Mouse (Mus musculus) forebrain, embryonic 12.5 days (tissue): ENCODE measurements at regions not wholly inside any gene's neighbourhood (a gene's known extent, or its start where the extent isn't known, plus 50 kb on each side); places are given as distances from the start of the nearest gene placed in this dataset.
A peak's percentile ranks its signal among the peaks of the same experiment; 100 is the strongest.

Experiments used
- ATAC-seq: fragments of 200-750 bp; cut with Nextera tagmentation; 2 replicates; pipeline ENCODE4 v1.8.0; 2017; ENCODE audit warnings: moderate TSS enrichment; ENCODE audit not compliant: low FRiP score
- H3K27ac ChIP-seq: fragments of 300-500 bp; sonication (generic); 2 replicates; pipeline ENCODE4 v1.5.1; 2016; ENCODE audit warnings: mild to moderate bottlenecking
- H3K27me3 ChIP-seq: fragments of 300-500 bp; sonication (generic); 2 replicates; pipeline ENCODE4 v1.6.1; 2016; ENCODE audit warnings: mild to moderate bottlenecking
- H3K36me3 ChIP-seq: fragments of 300-500 bp; sonication (generic); replicated peaks from 2 replicates; pipeline ENCODE4 v1.6.1; 2016; ENCODE audit warnings: mild to moderate bottlenecking
- H3K4me1 ChIP-seq: fragments of 300-500 bp; sonication (generic); 2 replicates; pipeline ENCODE4 v1.6.1; 2016
- H3K4me2 ChIP-seq: fragments of 300-500 bp; sonication (generic); 2 replicates; pipeline ENCODE4 v1.6.1; 2016; ENCODE audit warnings: mild to moderate bottlenecking, moderate library complexity
- H3K4me3 ChIP-seq: fragments of 300-500 bp; sonication (generic); replicated peaks from 2 replicates; pipeline ENCODE4 v1.5.1; 2016; ENCODE audit warnings: mild to moderate bottlenecking
- H3K9ac ChIP-seq: fragments of 300-500 bp; sonication (generic); 2 replicates; pipeline ENCODE4 v1.6.1; 2016; ENCODE audit warnings: mild to moderate bottlenecking
- H3K9me3 ChIP-seq: fragments of 300-500 bp; sonication (generic); 2 replicates; pipeline ENCODE4 v1.6.1; 2016
- WGBS: fragments of 180-500 bp; shearing (Covaris S2); methylation state at CpG from one replicate; pipeline ENCODE4 v1.1.7; 2016; 5-methylcytosine and 5-hydroxymethylcytosine counted together

DNA sequence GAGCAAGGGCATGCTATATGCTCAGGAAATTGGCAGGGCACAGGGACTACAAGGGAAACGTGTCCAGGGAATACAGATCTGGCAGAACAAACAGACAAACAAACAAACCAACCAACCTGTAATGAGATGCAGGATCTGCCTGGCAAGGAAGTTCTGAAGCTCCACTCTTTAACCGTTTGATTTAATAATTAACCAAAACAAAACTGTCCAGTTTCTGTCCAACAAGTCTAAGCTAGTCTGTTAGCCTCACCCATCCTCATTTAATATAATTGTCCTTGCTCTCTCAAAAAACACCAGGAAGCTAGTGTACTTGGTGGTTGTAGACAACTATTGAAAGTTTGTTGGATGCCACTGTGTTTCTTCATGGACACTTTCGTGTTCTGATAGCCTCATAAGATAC, 2598.4 kb upstream of the Gm7489 start:
- Histone ChIP-seq H3K9me3 (no peaks in the 10 kb centered on the region), H3K36me3 (no peaks in the 10 kb centered on the region), H3K27ac (no peak overlapping the region), H3K4me1 (0 out of 2 replicates have a peak, but pooled peaks cover 4% of the 10 kb centered on the region), H3K9ac (no peak overlapping the region), H3K4me3 (no peak overlapping the region), H3K27me3 (no peaks in the 10 kb centered on the region), H3K4me2 (no peak overlapping the region)
- no peak for ATAC-seq
- WGBS: 79% methylated on average over 3 of the region's 3 CpGs

- H3K9ac ChIP-seq: no peak overlapping the region
- no peak overlapping the region for H3K4me3 ChIP-seq
- H3K9me3 ChIP-seq: no peaks in the 10 kb centered on the region
- no peaks in the 10 kb centered on the region for H3K36me3 ChIP-seq
- no peak for ATAC-seq
- H3K4me1 ChIP-seq: 0 out of 2 replicates have a peak, but pooled peaks cover 4% of the 10 kb centered on the region
- peak overlapping the region; percentile 26 for H3K4me2 ChIP-seq
- no peaks in the 10 kb centered on the region for H3K27me3 ChIP-seq
- H3K27ac ChIP-seq: no peak overlapping the region
- 12% methylated on average over 9 of the region's 9 CpGs for WGBS
Observed at GRCm38 (mm10) chr15:51288911-51289432, 2595.7 kb upstream of the Gm7489 start.

DNA sequence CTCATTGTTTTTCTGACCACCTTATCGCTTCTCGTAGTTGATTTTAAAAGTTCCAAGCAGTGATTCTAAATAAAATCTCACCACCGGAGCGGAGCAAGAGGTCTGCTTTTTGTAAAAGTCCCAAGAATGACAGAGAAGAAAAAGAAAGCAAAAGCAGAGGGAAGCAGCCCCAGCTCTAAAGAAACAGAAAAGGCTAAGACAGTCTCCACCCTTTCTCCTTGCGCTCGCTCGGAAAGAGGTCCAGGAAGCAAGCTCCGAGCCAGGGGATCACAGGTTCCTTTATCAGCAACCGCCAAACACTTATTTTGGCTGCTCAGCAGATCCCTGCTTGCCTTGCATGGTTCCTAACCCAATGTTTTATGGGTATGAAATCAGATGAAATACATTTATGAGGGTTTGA, 2594.8 kb upstream of the Gm7489 start:
- 74% methylated on average over 9 of the region's 9 CpGs for WGBS
- ATAC-seq: no peak
- no peaks in the 10 kb centered on the region for H3K27me3 ChIP-seq
- no peak overlapping the region for H3K9ac ChIP-seq
- no peaks in the 10 kb centered on the region for H3K9me3 ChIP-seq
- H3K4me2 ChIP-seq: no peak overlapping the region
- no peak overlapping the region for H3K4me3 ChIP-seq
- 0 out of 2 replicates have a peak, but pooled peaks cover 4% of the 10 kb centered on the region for H3K4me1 ChIP-seq
- no peak overlapping the region for H3K27ac ChIP-seq
- no peaks in the 10 kb centered on the region for H3K36me3 ChIP-seq

DNA sequence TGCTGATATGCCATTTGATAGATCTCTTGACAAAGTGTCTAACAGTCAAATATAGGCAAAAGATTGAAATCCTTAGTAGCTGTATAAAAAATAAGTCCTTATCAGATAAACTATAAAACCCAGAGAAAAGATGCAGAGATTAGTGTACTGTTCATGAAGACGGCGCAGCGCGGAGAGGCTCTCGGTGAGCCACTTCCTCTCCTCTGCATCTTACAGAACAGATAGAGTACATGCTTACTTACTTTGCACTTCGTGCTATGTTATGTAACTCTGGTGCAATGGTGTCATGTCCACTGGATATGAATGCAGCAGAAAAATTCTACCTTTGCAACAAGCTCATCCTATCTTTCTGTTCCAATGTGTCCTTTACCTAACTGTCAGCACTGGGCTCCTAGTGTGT, 2593.5 kb upstream of the Gm7489 start:
- H3K4me3 ChIP-seq: no peak overlapping the region
- H3K4me2 ChIP-seq: no peak overlapping the region
- no peak overlapping the region for H3K27ac ChIP-seq
- no peak overlapping the region for H3K9ac ChIP-seq
- no peak for ATAC-seq
- H3K36me3 ChIP-seq: no peaks in the 10 kb centered on the region
- H3K9me3 ChIP-seq: no peaks in the 10 kb centered on the region
- H3K27me3 ChIP-seq: no peaks in the 10 kb centered on the region
- 0 out of 2 replicates have a peak, but pooled peaks cover 4% of the 10 kb centered on the region for H3K4me1 ChIP-seq
- WGBS: 93% methylated on average over 6 of the region's 6 CpGs

DNA sequence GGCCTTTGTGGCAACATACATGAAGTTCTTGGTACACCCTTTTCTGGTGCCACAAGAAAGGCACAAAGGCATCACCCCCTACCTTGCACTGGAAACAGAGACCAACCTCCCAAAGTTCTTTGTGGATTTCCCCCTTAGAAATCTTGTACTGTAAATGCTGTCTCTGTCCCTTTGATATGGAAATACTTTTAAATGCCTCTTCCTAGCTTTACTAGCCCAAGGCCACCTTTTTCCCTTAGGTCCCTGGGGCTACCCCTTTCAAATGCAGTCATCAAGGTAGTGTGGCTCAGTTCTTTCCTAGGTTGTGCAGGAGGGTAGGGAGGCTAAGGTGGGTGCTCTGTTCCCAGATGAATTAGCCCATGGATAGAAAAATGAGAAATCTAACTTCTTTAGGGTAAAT, 2587.9 kb upstream of the Gm7489 start:
- no peaks in the 10 kb centered on the region for H3K4me1 ChIP-seq
- no peaks in the 10 kb centered on the region for H3K36me3 ChIP-seq
- H3K27me3 ChIP-seq: no peaks in the 10 kb centered on the region
- no peak overlapping the region for H3K4me2 ChIP-seq
- H3K9me3 ChIP-seq: no peaks in the 10 kb centered on the region
- no peak overlapping the region for H3K4me3 ChIP-seq
- ATAC-seq: no peak
- no peak overlapping the region for H3K9ac ChIP-seq
- no peak overlapping the region for H3K27ac ChIP-seq

GRCm38 (mm10) chr15:51318072-51318471, 2566.6 kb upstream of the Gm7489 start:
- no peak overlapping the region for H3K4me2 ChIP-seq
- H3K4me3 ChIP-seq: no peak overlapping the region
- no peaks in the 10 kb centered on the region for H3K27me3 ChIP-seq
- no peak for ATAC-seq
- H3K9me3 ChIP-seq: no peaks in the 10 kb centered on the region
- 76% methylated on average over 1 of the region's 1 CpGs for WGBS
- H3K36me3 ChIP-seq: no peaks in the 10 kb centered on the region
- H3K9ac ChIP-seq: no peak overlapping the region
- no peak overlapping the region for H3K27ac ChIP-seq
- no peaks in the 10 kb centered on the region for H3K4me1 ChIP-seq

- no peak overlapping the region for H3K27ac ChIP-seq
- H3K9ac ChIP-seq: no peak overlapping the region
- no peak overlapping the region for H3K4me3 ChIP-seq
- no peaks in the 10 kb centered on the region for H3K4me1 ChIP-seq
- WGBS: 75% methylated on average over 2 of the region's 2 CpGs
- no peaks in the 10 kb centered on the region for H3K36me3 ChIP-seq
- no peaks in the 10 kb centered on the region for H3K27me3 ChIP-seq
- H3K4me2 ChIP-seq: no peak overlapping the region
- ATAC-seq: no peak
- H3K9me3 ChIP-seq: no peaks in the 10 kb centered on the region
Observed at GRCm38 (mm10) chr15:51318760-51319159, 2565.9 kb upstream of the Gm7489 start.

- H3K9ac ChIP-seq: no peak overlapping the region
- no peak overlapping the region for H3K4me2 ChIP-seq
- WGBS: 83% methylated on average over 10 of the region's 10 CpGs
- H3K27ac ChIP-seq: no peak overlapping the region
- H3K36me3 ChIP-seq: no peaks in the 10 kb centered on the region
- ATAC-seq: no peak
- H3K4me3 ChIP-seq: no peak overlapping the region
- H3K4me1 ChIP-seq: no peaks in the 10 kb centered on the region
- no peaks in the 10 kb centered on the region for H3K9me3 ChIP-seq
- H3K27me3 ChIP-seq: no peaks in the 10 kb centered on the region
Observed at GRCm38 (mm10) chr15:51320366-51320894, 2564.3 kb upstream of the Gm7489 start.

- Histone ChIP-seq H3K4me3 (no peak overlapping the region), H3K4me1 (no peaks in the 10 kb centered on the region), H3K36me3 (no peaks in the 10 kb centered on the region), H3K27me3 (no peaks in the 10 kb centered on the region), H3K9me3 (no peaks in the 10 kb centered on the region), H3K27ac (no peak overlapping the region), H3K9ac (no peak overlapping the region), H3K4me2 (no peak overlapping the region)
- WGBS: 69% methylated on average over 5 of the region's 5 CpGs
- no peak for ATAC-seq
Observed at GRCm38 (mm10) chr15:51323284-51323683, 2561.4 kb upstream of the Gm7489 start.

DNA sequence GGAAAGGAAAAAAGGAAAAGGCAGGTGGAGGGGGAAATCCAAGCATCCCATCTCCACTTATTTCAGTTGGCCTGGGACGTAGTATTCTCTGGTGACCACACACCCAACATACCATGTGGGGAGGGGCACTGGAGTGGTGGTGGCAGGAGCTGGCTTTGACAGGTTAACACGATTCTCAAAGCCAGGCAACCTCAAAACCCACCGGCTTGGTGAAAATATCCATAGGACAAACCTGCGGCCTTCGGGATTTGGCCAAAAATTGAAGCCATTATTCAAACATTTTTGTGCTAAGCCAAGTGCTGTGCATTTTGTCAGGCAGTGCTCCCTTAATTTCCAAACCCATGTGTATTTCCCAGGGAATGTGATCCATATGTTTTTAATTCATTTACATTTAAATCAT, 2560.5 kb upstream of the Gm7489 start:
- Histone ChIP-seq H3K27ac (no peak overlapping the region), H3K9ac (no peak overlapping the region), H3K9me3 (no peaks in the 10 kb centered on the region), H3K27me3 (no peaks in the 10 kb centered on the region), H3K4me3 (no peak overlapping the region), H3K36me3 (no peaks in the 10 kb centered on the region), H3K4me2 (no peak overlapping the region), H3K4me1 (no peaks in the 10 kb centered on the region)
- no peak for ATAC-seq
- WGBS: 90% methylated on average over 5 of the region's 5 CpGs

DNA sequence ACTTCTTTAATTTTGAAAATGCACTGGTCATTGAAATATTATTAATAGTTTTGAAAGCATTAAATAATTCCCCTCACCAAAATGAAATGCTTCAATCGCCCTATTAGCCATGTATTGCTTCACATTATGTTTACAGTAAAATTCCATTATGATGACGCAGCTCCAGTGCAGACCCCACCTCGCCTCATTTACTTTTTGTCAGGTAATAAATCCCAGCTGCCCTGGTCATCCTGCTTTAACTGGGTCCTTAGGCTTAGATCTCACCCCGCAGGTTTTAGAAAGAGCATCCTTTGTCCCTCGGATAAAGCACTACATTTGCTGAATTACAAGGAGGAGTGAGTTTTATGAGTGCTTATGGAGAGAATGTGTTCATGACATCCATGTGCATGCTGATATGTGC, 2557.0 kb upstream of the Gm7489 start:
- Histone ChIP-seq H3K36me3 (no peaks in the 10 kb centered on the region), H3K4me1 (no peaks in the 10 kb centered on the region), H3K9me3 (no peaks in the 10 kb centered on the region), H3K9ac (no peak overlapping the region), H3K27ac (no peak overlapping the region), H3K4me3 (no peak overlapping the region), H3K4me2 (no peak overlapping the region), H3K27me3 (no peaks in the 10 kb centered on the region)
- no peak for ATAC-seq
- 79% methylated on average over 5 of the region's 5 CpGs for WGBS

GRCm38 (mm10) chr15:51336441-51336840, 2548.3 kb upstream of the Gm7489 start:
- Histone ChIP-seq H3K9ac (no peak overlapping the region), H3K4me1 (no peaks in the 10 kb centered on the region), H3K4me3 (no peak overlapping the region), H3K27me3 (no peaks in the 10 kb centered on the region), H3K4me2 (no peak overlapping the region), H3K36me3 (no peaks in the 10 kb centered on the region), H3K9me3 (no peaks in the 10 kb centered on the region), H3K27ac (no peak overlapping the region)
- WGBS: 68% methylated on average over 1 of the region's 1 CpGs
- ATAC-seq: no peak

DNA sequence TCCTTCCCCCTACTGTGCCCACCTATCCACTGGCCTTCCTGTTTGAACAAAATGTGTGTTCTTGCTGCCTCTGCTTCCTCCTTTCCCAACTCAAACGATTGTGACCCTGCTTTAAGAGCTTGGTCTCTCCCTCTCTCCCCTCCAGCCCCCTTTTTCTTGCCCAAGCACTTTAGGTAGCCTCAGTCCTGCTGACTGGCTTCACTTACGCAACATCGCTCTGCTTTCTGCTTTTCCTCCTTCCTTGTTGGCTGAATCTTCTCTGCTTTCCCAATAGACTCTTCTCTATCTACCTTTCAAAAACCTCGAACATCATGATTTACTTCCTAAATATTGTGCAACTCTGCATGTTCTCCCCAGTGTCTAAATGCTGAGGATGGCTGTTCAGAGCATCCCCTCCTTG, 2538.4 kb upstream of the Gm7489 start:
- 84% methylated on average over 4 of the region's 4 CpGs for WGBS
- no peak for ATAC-seq
- H3K36me3 ChIP-seq: no peaks in the 10 kb centered on the region
- no peak overlapping the region for H3K9ac ChIP-seq
- no peaks in the 10 kb centered on the region for H3K9me3 ChIP-seq
- no peaks in the 10 kb centered on the region for H3K27me3 ChIP-seq
- H3K27ac ChIP-seq: no peak overlapping the region
- no peak overlapping the region for H3K4me2 ChIP-seq
- H3K4me3 ChIP-seq: no peak overlapping the region
- H3K4me1 ChIP-seq: no peaks in the 10 kb centered on the region
